Mouse (Mus musculus) thymus, postnatal 4 days (tissue): Measurements from ENCODE around the gene Eif4e1b.

Source experiments
- DNase-seq: peaks from one replicate; pipeline ENCODE4 v3.0.0; 2021

Gene Eif4e1b

DNA sequence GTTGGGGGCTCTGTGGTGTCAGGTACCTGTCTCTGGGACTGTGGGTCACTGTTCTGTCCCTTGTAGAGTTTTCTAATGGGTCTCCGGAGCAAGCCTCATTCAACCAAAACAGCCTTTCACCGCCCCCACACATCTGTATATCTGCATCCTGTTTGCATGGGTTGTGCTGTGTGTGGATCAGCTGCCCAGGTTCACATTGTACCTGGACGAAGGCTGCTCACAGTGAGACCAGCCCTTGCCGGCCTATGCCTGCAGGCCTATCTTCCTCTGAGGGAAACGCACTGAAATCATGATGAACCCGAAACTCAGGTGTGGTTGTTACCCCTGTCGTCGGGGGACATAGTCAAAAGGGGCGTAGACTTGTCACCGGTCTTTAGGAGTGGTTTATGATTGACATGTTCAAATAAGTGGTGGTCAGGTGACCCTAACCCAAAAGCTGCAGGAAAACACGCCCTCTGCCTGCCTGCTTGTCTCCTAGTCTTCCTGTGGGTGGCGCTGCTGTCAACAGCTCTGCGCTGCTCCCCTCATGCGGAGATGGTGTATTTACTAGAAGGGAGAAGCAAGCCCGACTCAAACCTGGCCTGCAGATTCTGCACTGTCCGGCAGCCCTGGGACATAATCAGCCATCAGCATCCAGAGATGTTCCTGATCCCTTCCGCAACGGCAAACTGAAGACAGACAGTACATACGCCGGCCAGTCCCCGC lies 21.5 kb downstream of the Eif4e1b start:
- DNase-seq = no peak

DNA sequence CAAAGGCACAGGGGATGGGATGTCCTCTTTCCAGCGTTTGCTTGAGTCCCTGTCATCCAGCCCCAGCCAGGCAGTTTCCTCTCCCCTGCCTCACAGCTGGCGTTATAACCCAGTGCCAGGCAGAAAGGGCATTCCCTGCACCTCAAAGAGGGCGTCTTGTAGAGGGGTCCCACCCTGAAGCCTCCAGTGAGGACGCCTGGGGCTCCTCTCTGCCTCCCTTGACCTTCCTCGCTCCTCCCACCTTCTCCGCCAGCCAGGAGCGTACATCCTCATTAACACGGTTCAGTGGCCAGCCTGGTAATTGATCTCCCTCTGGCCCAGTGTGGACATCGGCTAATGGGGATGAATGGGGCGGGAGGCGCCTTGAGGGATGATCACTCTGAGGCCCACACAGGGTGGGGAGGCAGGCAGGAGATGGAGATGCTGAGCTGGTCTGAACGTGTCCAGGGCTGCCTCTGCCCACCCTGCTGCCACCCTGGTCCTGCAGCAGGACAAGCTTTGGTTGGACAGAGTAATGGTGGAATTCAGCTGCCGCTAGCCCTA lies 22.7 kb downstream of the Eif4e1b start:
- no peak for DNase-seq

DNA sequence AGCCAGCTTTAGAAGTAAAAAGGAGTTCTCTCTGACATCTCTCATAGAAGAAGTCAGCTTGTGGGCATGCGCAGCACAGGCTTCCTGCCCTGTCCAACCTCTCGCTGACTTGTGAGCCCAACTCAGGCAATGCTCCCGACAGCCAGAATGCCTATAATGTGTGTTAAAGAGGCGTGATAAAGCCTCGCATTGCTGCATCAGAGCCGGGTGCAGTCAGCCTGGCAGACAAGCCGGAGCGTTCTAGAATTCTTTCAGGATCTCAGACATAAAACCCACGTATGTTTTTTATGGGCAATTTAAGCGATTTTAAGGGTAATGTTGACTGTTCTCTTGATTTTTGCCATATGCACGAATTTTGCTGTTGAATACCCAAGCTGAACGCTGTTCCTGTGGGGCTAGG lies 24.3 kb downstream of the Eif4e1b start:
- no peak for DNase-seq

DNA sequence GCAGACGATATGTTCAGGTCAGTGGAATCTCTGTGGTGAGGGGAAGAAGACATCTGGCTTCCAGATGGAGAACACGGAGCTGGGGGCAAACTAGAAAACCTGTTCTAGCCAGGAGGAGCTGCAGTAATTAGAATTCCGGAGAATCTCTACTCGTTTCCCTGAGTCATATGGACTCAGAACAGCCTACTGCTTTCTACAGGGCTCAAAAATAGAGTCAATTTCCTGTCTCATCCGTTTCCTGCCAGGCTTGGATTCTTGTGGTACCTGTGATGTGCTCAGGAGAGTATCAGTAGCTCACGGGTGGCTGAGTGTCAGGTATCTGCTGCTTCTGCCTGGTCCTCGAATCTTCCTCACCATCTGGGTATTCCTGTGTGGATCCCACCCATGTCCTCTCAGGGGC lies 27.7 kb downstream of the Eif4e1b start:
- no peak for DNase-seq

DNA sequence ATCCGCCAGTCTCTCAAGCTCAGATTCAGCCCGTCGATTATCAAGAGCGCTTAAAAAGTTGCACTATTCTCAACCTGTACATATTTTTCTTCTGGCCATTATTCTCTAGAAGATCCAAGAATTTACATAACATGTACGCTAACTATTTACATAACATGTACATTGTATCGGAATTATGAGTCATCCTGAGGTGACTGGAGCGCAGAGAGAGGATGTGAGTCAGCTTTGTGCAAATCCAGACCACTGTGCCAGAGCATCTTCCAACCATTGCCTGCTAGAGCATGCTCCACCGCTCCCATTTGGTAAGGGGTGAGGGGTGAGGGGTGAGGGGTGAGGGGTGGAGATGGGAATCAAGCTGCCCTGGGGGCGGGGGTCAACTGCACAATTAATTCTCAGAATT lies 29.6 kb downstream of the Eif4e1b start:
- no peak for DNase-seq

DNA sequence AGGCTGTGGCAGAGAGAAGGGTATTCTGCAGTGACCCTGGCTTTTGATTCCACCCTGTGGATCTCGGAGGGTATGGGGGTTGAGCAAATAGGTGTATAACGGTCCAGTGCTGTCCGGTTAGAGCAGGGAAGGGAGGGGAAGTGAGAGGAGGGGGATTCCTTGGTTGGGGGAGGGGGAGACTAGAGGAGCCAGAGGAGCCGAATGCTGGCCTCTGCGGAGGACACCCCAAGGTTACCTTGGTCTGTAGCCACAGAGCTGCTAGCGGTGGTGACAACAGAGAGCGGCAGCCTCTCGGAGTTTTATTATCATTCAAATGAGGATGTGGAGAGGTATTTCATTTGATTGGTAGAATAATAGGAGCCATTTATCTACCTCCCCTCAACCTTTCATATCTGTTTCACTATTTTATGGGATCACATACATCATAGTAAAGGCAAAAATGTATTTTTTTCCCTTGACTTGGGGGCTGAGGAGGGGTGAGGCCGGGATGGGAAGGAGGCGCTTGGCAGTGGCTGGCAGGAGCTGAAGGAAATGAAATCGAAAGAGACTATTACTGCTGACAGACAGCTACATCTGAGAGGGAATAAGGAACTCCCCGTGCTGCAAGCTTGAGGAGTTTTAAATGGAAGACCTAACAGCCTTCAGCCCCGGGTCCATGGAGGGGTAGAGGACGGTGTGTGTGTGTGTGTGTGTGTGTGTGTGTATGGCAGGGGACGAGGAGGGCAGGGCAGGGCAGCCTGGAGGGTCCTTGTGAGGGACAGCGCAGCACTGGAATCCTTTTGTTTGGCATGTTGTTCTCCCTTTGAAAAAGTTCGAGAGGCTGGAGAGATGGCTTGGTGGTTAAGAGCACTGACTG lies 34.8 kb downstream of the Eif4e1b start:
- no peak for DNase-seq

DNA sequence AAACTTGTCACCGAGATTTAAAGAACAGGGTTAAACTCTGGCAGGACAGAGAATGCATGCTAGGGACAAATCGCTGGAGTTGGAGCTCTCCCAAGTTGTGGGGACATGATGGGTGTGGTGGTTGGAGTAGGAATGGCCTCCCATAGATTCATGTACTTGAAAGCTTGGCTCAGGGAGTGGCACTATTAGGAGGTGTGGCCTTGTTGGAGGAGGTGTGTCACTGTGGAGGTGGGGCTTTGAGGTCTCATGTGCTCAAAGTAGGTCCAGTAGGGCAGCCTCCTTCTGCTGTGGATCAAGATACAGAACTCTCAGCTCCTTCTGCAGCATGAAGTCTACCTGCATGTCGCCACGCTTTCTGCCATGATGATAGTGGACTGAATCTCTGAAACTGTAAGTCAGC lies 37.3 kb downstream of the Eif4e1b start:
- DNase-seq = no peak

DNA sequence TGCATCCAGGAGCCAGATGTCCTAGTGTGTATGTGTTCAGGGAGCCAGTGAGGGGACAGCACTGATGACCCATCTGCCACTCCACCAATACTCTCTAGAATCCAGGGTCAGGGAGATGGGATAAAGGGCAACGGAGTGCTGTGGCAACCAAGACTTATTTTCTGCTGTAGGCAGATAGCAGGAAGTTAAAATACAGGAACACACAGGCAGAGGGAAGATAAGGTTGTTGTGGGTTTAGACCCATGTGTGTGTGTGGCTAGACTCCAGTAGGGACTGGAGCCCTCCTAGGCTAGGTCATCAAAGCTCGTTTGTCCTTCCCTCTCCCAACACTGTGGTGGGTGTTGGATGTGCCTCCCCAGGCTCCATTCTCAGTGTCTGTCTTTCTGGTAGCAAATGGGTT lies 38.1 kb downstream of the Eif4e1b start:
- no peak for DNase-seq

DNA sequence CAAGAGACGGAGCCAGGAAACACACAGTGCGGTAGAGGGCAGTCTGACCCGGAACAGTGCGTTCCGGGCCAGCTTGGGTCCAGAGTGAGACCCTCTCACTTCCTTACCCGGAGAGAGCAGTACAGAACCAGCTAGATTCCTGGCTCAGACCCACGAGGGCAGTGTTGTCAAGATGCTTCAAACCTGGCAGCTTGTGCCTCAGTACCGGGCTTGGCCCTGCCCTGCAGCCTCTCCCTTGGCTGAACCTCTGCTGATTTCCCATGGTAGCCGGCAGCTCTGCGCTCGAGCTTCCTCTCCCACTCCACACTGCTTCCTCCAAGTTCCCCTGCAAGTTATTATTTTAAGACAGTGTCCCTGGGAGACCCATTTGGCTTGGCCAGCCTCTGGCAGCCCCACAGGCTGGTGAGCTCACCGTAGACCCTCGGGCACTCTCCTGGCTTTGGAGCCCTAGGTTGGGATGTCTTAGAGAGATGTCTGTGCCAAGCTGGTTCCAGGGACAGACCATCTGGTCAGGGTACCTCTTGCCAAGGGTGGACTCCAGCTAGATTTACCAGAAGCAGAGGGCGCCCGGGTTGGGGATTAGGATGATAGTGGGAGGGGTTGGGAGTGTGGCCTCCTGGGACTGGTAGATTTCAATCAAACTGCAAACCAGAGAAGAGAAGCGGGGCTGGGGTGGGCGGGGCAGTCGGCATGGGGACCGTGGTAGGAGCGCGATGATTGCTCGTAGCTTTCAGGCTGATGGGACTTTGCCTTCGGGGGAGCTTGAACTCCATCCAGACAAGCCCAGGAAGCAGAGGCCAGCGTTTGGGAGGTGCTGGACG lies 40.5 kb downstream of the Eif4e1b start:
- no peak for DNase-seq

DNA sequence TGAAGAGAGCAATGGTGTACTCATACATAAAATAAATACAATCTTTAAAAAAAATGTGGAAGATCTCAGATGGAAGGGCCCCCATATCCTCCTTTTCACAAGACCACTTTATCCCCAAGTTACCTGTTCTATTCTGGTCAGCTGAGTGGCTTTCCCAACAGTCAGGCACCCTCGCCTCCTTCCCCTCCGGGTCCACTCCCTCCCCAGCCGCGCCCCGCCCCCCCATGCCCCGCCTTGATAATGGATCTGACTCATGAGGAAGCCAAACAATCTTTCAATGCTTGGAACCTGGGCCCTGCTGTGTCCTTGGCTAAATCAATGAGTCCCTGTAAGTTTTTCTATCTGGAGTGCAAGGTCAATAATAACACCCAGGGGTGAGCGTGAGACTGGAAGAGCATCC lies 44.2 kb downstream of the Eif4e1b start:
- DNase-seq = no peak

DNA sequence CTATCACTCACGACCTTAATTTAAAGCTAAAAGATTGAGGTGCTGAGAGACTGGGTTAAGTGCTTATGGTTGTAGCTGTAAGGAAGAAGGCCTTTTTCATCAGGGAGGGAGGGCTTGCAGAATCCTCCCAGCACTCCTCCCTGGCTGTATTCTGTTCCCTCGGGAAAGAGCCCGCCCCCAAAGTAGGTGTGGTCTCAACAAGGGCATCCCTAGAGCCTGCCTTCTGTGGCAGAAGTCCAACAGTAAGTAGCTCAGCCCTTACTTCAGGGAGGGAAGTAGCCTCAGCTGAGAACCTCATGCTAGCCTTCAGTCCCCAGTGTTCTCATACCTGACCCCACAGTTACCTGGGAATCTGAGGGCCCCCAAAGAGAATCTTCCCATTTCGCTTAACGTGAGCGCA lies 44.7 kb downstream of the Eif4e1b start:
- DNase-seq = no peak

DNA sequence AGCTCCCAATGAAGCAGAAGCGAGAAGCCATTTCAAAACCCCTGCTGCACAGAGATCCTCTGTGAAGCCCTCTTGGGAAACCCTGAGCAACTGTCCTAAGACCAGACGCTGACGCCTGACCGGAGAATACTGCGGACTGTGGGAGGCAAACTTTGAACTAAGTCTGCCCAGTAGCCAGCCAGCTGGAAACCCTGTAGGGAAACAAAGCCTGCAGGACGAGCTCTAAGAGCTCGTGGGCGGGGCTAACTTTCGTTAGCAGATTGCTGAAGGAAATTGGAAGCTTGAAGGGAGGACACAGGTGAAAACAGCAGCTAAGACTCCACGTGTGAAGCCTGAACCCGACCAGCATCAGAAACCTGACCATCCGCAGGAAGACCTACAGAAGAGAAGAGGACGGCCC lies 45.7 kb downstream of the Eif4e1b start:
- DNase-seq = no peak

DNA sequence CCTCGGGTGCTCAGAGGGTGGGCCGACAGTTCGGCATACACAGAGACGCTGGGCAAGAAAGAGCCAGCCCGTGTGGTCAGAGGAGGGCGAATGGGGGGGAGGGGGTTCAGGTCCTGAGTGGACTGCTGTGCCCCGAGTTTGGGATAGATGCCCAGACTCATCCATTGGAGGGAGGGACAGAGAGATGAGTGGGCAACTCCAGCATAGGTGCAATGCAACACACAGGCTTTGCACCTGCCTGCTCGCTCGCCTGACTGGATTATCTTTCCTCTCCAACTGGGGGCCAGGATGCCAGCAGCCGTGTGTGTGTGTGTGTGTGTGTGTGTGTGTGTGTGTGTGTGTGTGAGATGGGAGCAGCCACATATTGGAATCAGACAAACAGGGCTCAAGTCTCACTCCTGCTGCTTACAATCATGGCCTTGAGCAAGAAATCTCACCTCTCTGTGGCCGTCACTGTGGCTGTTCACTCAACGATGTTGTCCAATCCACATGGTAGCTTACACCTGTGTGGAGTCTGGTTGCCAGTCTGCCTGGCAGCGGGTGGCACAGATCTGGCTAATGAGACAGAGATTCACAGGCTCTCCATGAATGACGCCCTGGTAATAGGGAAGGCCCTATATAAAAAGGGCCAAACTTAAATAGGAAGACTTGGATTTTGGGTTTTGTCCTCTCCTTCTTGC lies 52.7 kb downstream of the Eif4e1b start:
- no peak for DNase-seq

DNA sequence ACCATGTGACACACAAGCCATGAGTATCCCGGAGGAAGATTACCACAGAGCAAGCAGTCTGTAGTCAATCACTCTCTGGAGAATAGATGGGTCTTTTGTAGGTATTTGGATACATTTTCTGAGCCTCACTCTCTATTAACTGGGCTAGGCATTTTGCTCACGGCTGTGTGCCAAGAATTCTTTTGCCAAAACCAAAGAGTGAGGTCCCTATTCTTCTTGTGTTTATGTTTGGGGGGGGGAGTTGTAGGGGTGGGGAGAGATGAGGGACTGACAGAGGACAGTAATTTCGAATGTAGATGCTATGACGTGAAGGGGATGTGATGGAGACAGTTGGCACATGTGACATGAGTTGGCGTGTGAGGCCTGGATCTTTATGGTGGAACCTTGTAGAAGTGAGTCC lies 53.3 kb downstream of the Eif4e1b start:
- DNase-seq = no peak

DNA sequence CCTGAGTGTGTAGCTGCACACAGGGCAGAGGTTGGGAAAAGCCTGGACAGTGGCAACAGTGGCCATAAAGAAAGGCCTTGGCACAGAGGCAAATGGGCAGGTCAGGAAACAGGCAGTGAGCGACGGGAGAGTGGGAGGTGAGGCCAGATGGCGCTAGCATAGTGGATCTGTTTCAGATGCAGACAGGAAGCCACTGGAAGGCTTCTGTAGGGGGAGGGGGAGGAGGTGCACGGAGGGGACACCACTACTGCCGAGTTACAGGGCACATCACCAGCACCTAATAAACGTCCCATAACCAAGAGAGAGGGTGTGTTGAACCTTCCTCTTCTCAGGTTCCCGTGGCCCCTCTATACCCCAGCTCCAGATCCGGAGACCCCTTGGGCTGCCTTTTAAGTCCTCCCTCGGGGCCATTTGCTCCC lies 53.7 kb downstream of the Eif4e1b start:
- no peak for DNase-seq
